Mouse (Mus musculus): ENCODE data around the gene Snd1.

GRCm38 (mm10) chr6:28692659-28693058 lies 217.7 kb downstream of the Snd1 start:
- TF ChIP-seq GATA1 (IDR thresholded peaks at IDR 0.05; ENCODE audit: borderline replicate concordance, low read length) (no peak), FLI1 (IDR thresholded peaks at IDR 0.05; ENCODE audit: low read length) (no peak)
